Mouse (Mus musculus) subcutaneous adipose tissue, adult 2 months (tissue): ENCODE measurements around the gene Supt16. TPM values are rescaled to one million over a fixed set of nuclear protein-coding genes. Genes with fewer than 3 reads are reported as not detected.

ENCODE experiments used
- polyA plus RNA-seq: library from polyadenylated mRNA; depleted of rRNA; stranded (reverse); fragments of >200 nt; gene quantifications from 2 replicates; pipeline ENCODE4 v1.2.3, GENCODE M21; 2012; ENCODE audit warnings: low replicate concordance; rRNA removed

Gene Supt16
- 8.7 and 17.8 TPM in 2 replicates for polyA plus RNA-seq

GRCm38 (mm10) chr14:52197156-52197878, at the start of gene Supt16:
Gene Supt16 (minus strand): TSS chr14:52197416.

Other genes with a start within 250 kb of the Supt16 start
- 99.6 and 169 TPM in 2 replicates for gene Arhgef40, start 212.7 kb downstream of the Supt16 start, polyA plus RNA-seq
- gene Tmem253, start 181.8 kb downstream of the Supt16 start, polyA plus RNA-seq: 0.84 and 0.99 TPM in 2 replicates
- 64.1 and 86.8 TPM in 2 replicates for gene Zfp219, start 176.7 kb downstream of the Supt16 start, polyA plus RNA-seq
- gene Olfr221, start 155.0 kb downstream of the Supt16 start, polyA plus RNA-seq: not detected in 2 replicates
- 56.3 and 109 TPM in 2 replicates for gene Hnrnpc, start 93.4 kb downstream of the Supt16 start, polyA plus RNA-seq
- gene Rpgrip1, start 86.7 kb downstream of the Supt16 start, polyA plus RNA-seq: 1.0 and 2.4 TPM in 2 replicates
- gene Chd8, start 60.4 kb upstream of the Supt16 start, polyA plus RNA-seq: 26.5 and 40.1 TPM in 2 replicates
- 31.8 and 44.0 TPM in 2 replicates for gene Tox4, start 81.7 kb upstream of the Supt16 start, polyA plus RNA-seq
- gene Rab2b, start 82.1 kb upstream of the Supt16 start, polyA plus RNA-seq: 16.9 and 18.2 TPM in 2 replicates
- 16.8 and 29.3 TPM in 2 replicates for gene Mettl3, start 107.7 kb upstream of the Supt16 start, polyA plus RNA-seq
- 2.9 and 15.6 TPM in 2 replicates for gene Sall2, start 131.3 kb upstream of the Supt16 start, polyA plus RNA-seq
- not detected in 2 replicates for gene Olfr1513, start 159.0 kb upstream of the Supt16 start, polyA plus RNA-seq
- not detected in 2 replicates for gene Olfr1512, start 181.8 kb upstream of the Supt16 start, polyA plus RNA-seq
- not detected in 2 replicates for gene Olfr1511, start 200.0 kb upstream of the Supt16 start, polyA plus RNA-seq
- not detected in 2 replicates for gene Olfr1510, start 217.0 kb upstream of the Supt16 start, polyA plus RNA-seq
- not detected in 2 replicates for gene Olfr1509, start 245.6 kb upstream of the Supt16 start, polyA plus RNA-seq